Mouse (Mus musculus) midbrain, embryonic 14.5 days (tissue): ENCODE measurements at regions not wholly inside any gene's neighbourhood (a gene's known extent, or its start where the extent isn't known, plus 50 kb on each side); places are given as distances from the start of the nearest gene placed in this dataset.

Experiments used
- ATAC-seq: fragments of 200-750 bp; cut with Nextera tagmentation; 2 replicates; pipeline ENCODE4 v1.8.0; 2017; ENCODE audit warnings: moderate number of reproducible peaks, moderate library complexity; ENCODE audit not compliant: low FRiP score, low TSS enrichment
- DNase-seq: peaks from one replicate; pipeline ENCODE4 v3.0.0-alpha.2; 2015
- H3K27ac ChIP-seq: fragments of 300-500 bp; sonication (generic); replicated peaks from 2 replicates; pipeline ENCODE4 v1.5.1; 2014; ENCODE audit warnings: mild to moderate bottlenecking, low read depth, low read length, moderate library complexity
- H3K27me3 ChIP-seq: fragments of 300-500 bp; sonication (generic); 2 replicates; pipeline ENCODE4 v1.6.1; 2014; ENCODE audit warnings: low read length, control low read depth, mixed read lengths; ENCODE audit not compliant: control insufficient read depth, insufficient read depth
- H3K36me3 ChIP-seq: fragments of 300-500 bp; sonication (generic); 2 replicates; pipeline ENCODE4 v1.6.1; 2014; ENCODE audit warnings: low read length, control low read depth; ENCODE audit not compliant: control insufficient read depth, insufficient read depth
- H3K4me1 ChIP-seq: fragments of 300-500 bp; sonication (generic); 2 replicates; pipeline ENCODE4 v1.6.1; 2014; ENCODE audit warnings: mild to moderate bottlenecking, antibody characterized with exemption, low read length, control low read depth; ENCODE audit not compliant: control insufficient read depth, insufficient read depth
- H3K4me2 ChIP-seq: fragments of 300-500 bp; sonication (generic); 2 replicates; pipeline ENCODE4 v1.6.1; 2014; ENCODE audit warnings: mild to moderate bottlenecking, low read length, moderate library complexity
- H3K4me3 ChIP-seq: fragments of 300-500 bp; sonication (generic); replicated peaks from 2 replicates; pipeline ENCODE4 v1.5.1; 2014; ENCODE audit warnings: low read depth, low read length
- H3K9ac ChIP-seq: fragments of 300-500 bp; sonication (generic); replicated peaks from 2 replicates; pipeline ENCODE4 v1.6.1; 2014; ENCODE audit warnings: mild to moderate bottlenecking, low read length, moderate library complexity
- H3K9me3 ChIP-seq: fragments of 300-500 bp; sonication (generic); 2 replicates; pipeline ENCODE4 v1.6.1; 2016; ENCODE audit warnings: low read length, control low read depth, mixed read lengths; ENCODE audit not compliant: control insufficient read depth
- WGBS: fragments of 180-500 bp; shearing (Covaris S2); extraction: QIAGEN DNeasy Blood & Tissue Kit; methylation state at CpG from one replicate; pipeline ENCODE4 v1.1.7; 2014; 5-methylcytosine and 5-hydroxymethylcytosine counted together

- H3K9me3 ChIP-seq, result no peaks in the 10 kb centered on the region
- no peaks in the 10 kb centered on the region for H3K4me1 ChIP-seq
- no peak for ATAC-seq
- no peak overlapping the region for H3K27ac ChIP-seq
- H3K4me2 ChIP-seq, result no peak overlapping the region
- no peak overlapping the region for H3K4me3 ChIP-seq
- no peaks in the 10 kb centered on the region for H3K27me3 ChIP-seq
- WGBS, result 73% methylated on average over 4 of the region's 4 CpGs
- no peaks in the 10 kb centered on the region for H3K36me3 ChIP-seq
- DNase-seq, result no peak
- no peak overlapping the region for H3K9ac ChIP-seq
Measured at GRCm38 (mm10) chr11:17768837-17769466, 184.7 kb downstream of the Etaa1 start.

DNA sequence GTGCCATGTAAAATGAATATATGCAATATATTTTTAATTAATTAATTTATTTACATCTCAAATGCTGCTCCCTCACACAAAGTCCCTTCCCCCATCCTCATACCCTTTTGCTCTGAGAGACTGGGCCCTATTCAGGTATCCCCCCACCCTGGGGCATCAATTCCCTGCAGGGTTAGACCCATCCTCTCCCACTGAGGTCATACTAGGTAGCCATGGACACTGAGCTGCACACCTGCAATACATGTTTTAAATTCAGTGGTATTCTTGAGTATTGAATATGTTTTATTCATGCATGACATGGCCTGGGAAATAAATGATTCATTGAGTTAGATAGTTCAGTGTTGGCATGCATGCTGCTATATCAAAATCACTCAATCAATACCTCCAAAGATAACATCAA lies 156.0 kb downstream of the Etaa1 start:
- Histone ChIP-seq H3K9me3 (no peaks in the 10 kb centered on the region), H3K36me3 (no peaks in the 10 kb centered on the region), H3K4me3 (no peak overlapping the region), H3K27ac (no peak overlapping the region), H3K27me3 (no peaks in the 10 kb centered on the region), H3K9ac (no peak overlapping the region), H3K4me1 (no peaks in the 10 kb centered on the region), H3K4me2 (no peak overlapping the region)
- ATAC-seq, result peak; percentile 43; the same call in 1 of the 2 replicates
- peak; percentile 9 for DNase-seq

GRCm38 (mm10) chr11:17807851-17808250 lies 145.8 kb downstream of the Etaa1 start:
- Histone ChIP-seq H3K4me1 (0 out of 2 replicates have a peak, but pooled peaks cover 3% of the 10 kb centered on the region), H3K9me3 (no peaks in the 10 kb centered on the region), H3K4me3 (no peak overlapping the region), H3K27ac (no peak overlapping the region), H3K4me2 (no peak overlapping the region), H3K27me3 (no peaks in the 10 kb centered on the region), H3K36me3 (no peaks in the 10 kb centered on the region), H3K9ac (no peak overlapping the region)
- DNase-seq (no peak), ATAC-seq (no peak)
- WGBS, result 89% methylated on average over 3 of the region's 3 CpGs

DNA sequence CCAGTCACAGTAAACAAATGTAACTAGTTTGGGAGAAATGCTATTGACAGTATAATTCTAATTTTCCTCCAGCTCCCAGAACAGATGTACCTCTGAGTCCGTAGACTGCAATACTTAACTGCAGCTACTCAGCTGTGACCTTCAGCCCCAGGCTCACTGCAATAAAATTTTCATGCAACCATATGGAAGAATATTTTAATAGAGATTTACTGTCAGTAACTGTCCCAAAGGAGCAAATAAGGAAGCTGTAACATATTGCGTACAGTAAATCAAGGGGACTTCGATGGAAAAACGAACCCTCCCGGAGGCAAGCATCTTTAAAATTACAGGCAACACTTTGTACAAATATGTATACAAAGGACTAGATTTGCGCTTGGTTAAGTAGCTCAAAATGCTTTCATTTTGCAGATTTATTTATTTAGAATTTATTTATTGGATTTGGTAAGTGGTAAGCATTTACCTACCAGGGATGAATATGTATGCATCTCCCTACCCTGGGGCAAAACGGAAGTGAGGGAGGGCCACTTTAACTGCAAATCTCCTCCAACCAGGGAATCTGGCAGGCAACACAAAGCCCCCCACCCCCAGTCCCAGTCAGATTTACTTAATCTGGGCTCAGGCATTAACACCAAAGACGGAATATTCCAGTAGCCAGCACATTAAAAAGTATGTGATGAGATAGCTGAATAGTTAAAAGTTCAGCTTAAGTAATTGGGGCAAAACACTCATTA lies 141.7 kb downstream of the Etaa1 start:
- Histone ChIP-seq H3K9me3 (no peaks in the 10 kb centered on the region), H3K9ac (no peak overlapping the region), H3K4me2 (no peak overlapping the region), H3K4me3 (no peak overlapping the region), H3K36me3 (no peaks in the 10 kb centered on the region), H3K27ac (no peak overlapping the region), H3K27me3 (no peaks in the 10 kb centered on the region), H3K4me1 (0 out of 2 replicates have a peak, but pooled peaks cover 3% of the 10 kb centered on the region)
- WGBS, result 49% methylated on average over 8 of the region's 8 CpGs
- ATAC-seq (peak; percentile 84), DNase-seq (peak; percentile 65)

GRCm38 (mm10) chr11:17842642-17843041 lies 111.0 kb downstream of the Etaa1 start:
- H3K27ac ChIP-seq, result no peak overlapping the region
- no peaks in the 10 kb centered on the region for H3K4me1 ChIP-seq
- 87% methylated on average over 2 of the region's 2 CpGs for WGBS

GRCm38 (mm10) chr11:17852405-17852804 lies 101.3 kb downstream of the Etaa1 start:
- WGBS, result 54% methylated on average over 7 of the region's 7 CpGs
- H3K36me3 ChIP-seq, result no peaks in the 10 kb centered on the region
- H3K4me1 ChIP-seq, result no peaks in the 10 kb centered on the region
- no peak overlapping the region for H3K4me3 ChIP-seq
- no peak overlapping the region for H3K27ac ChIP-seq
- no peak overlapping the region for H3K9ac ChIP-seq
- ATAC-seq, result no peak; the same call in 1 of the 2 replicates
- no peaks in the 10 kb centered on the region for H3K9me3 ChIP-seq
- peak; percentile 76 for DNase-seq
- H3K27me3 ChIP-seq, result no peaks in the 10 kb centered on the region
- H3K4me2 ChIP-seq, result no peak overlapping the region

More at GRCm38 (mm10) chr11:17842642-17843041, 111.0 kb downstream of the Etaa1 start:
- ATAC-seq (no peak), DNase-seq (no peak)
- Histone ChIP-seq H3K27me3 (no peaks in the 10 kb centered on the region), H3K4me3 (no peak overlapping the region), H3K9me3 (no peaks in the 10 kb centered on the region), H3K36me3 (no peaks in the 10 kb centered on the region), H3K4me2 (no peak overlapping the region), H3K9ac (no peak overlapping the region)

GRCm38 (mm10) chr11:17853246-17853804 lies 100.3 kb downstream of the Etaa1 start:
- DNase-seq, result no peak
- no peak overlapping the region for H3K4me3 ChIP-seq
- WGBS, result 34% methylated on average over 8 of the region's 8 CpGs
- no peaks in the 10 kb centered on the region for H3K36me3 ChIP-seq
- no peak overlapping the region for H3K9ac ChIP-seq
- H3K4me1 ChIP-seq, result no peaks in the 10 kb centered on the region
- no peaks in the 10 kb centered on the region for H3K9me3 ChIP-seq
- H3K27ac ChIP-seq, result no peak overlapping the region
- no peak for ATAC-seq
- no peak overlapping the region for H3K4me2 ChIP-seq
- no peaks in the 10 kb centered on the region for H3K27me3 ChIP-seq

- Histone ChIP-seq H3K4me1 (no peaks in the 10 kb centered on the region), H3K9ac (no peak overlapping the region), H3K4me2 (no peak overlapping the region), H3K27ac (no peak overlapping the region), H3K36me3 (no peaks in the 10 kb centered on the region), H3K4me3 (no peak overlapping the region), H3K9me3 (no peaks in the 10 kb centered on the region), H3K27me3 (no peaks in the 10 kb centered on the region)
- ATAC-seq (no peak), DNase-seq (no peak)
- 69% methylated on average over 3 of the region's 3 CpGs for WGBS
Measured at GRCm38 (mm10) chr11:17853832-17854231, 99.8 kb downstream of the Etaa1 start.
